Mouse (Mus musculus): ENCODE data around the gene Adamts6. TPM values are rescaled to one million over a fixed set of nuclear protein-coding genes. Genes with fewer than 3 reads are reported as not detected.

The Adamts6 gene
- polyA plus RNA-seq (2012; rRNA removed), result 5.5 TPM in 2 replicates

GRCm38 (mm10) chr13:104287366-104288225 is at the start of gene Adamts6:
TSS of gene Adamts6 (plus strand) at chr13:104287835.
- peak; percentile 63 for DNase-seq (ENCODE audit: low read depth)
- TF ChIP-seq CTCF (IDR thresholded peaks at IDR 0.05; ENCODE audit: borderline replicate concordance, extremely low read depth, insufficient read depth, insufficient read length) (no peak), POLR2A (IDR thresholded peaks at IDR 0.05; ENCODE audit: borderline replicate concordance, extremely low read depth, insufficient read depth, insufficient read length, poor library complexity, severe bottlenecking) (no peak)

- TF ChIP-seq POLR2A (IDR thresholded peaks at IDR 0.05; ENCODE audit: borderline replicate concordance, extremely low read depth, insufficient read depth, insufficient read length, poor library complexity, severe bottlenecking), result no peak
- no peak for TF ChIP-seq CTCF (IDR thresholded peaks at IDR 0.05; ENCODE audit: borderline replicate concordance, extremely low read depth, insufficient read depth, insufficient read length)
- no peak for DNase-seq (ENCODE audit: low read depth)
Observed at GRCm38 (mm10) chr13:104258997-104259396, 28.6 kb upstream of the Adamts6 start.

- peak; percentile 81 for DNase-seq (ENCODE audit: low read depth)
- no peak for TF ChIP-seq POLR2A (IDR thresholded peaks at IDR 0.05; ENCODE audit: borderline replicate concordance, extremely low read depth, insufficient read depth, insufficient read length, poor library complexity, severe bottlenecking)
- TF ChIP-seq CTCF (IDR thresholded peaks at IDR 0.05; ENCODE audit: borderline replicate concordance, extremely low read depth, insufficient read depth, insufficient read length), result no peak
Observed at GRCm38 (mm10) chr13:104285031-104285431, 2.6 kb upstream of the Adamts6 start.

GRCm38 (mm10) chr13:104285737-104286311 is 1.8 kb upstream of the Adamts6 start:
- TF ChIP-seq CTCF (IDR thresholded peaks at IDR 0.05; ENCODE audit: borderline replicate concordance, extremely low read depth, insufficient read depth, insufficient read length) (no peak), POLR2A (IDR thresholded peaks at IDR 0.05; ENCODE audit: borderline replicate concordance, extremely low read depth, insufficient read depth, insufficient read length, poor library complexity, severe bottlenecking) (no peak)
- peak; percentile 70 for DNase-seq (ENCODE audit: low read depth)

- peak; percentile 35 for DNase-seq (ENCODE audit: low read depth)
- TF ChIP-seq CTCF (IDR thresholded peaks at IDR 0.05; ENCODE audit: borderline replicate concordance, extremely low read depth, insufficient read depth, insufficient read length), result no peak
- TF ChIP-seq POLR2A (IDR thresholded peaks at IDR 0.05; ENCODE audit: borderline replicate concordance, extremely low read depth, insufficient read depth, insufficient read length, poor library complexity, severe bottlenecking), result no peak
Observed at GRCm38 (mm10) chr13:104286336-104286735, 1.3 kb upstream of the Adamts6 start.

- TF ChIP-seq CTCF (IDR thresholded peaks at IDR 0.05; ENCODE audit: borderline replicate concordance, extremely low read depth, insufficient read depth, insufficient read length) (no peak), POLR2A (IDR thresholded peaks at IDR 0.05; ENCODE audit: borderline replicate concordance, extremely low read depth, insufficient read depth, insufficient read length, poor library complexity, severe bottlenecking) (peak; percentile 13; the same call in 1 of the 2 replicates)
- peak; percentile 98 for DNase-seq (ENCODE audit: low read depth)
Observed at GRCm38 (mm10) chr13:104286897-104287309, 732 bp upstream of the Adamts6 start.

- TF ChIP-seq POLR2A (IDR thresholded peaks at IDR 0.05; ENCODE audit: borderline replicate concordance, extremely low read depth, insufficient read depth, insufficient read length, poor library complexity, severe bottlenecking), result no peak
- no peak for TF ChIP-seq CTCF (IDR thresholded peaks at IDR 0.05; ENCODE audit: borderline replicate concordance, extremely low read depth, insufficient read depth, insufficient read length)
Observed at GRCm38 (mm10) chr13:104288226-104288859, 708 bp downstream of the Adamts6 start.

GRCm38 (mm10) chr13:104289176-104289575 is 1.5 kb downstream of the Adamts6 start:
- peak; percentile 22 for DNase-seq (ENCODE audit: low read depth)
- TF ChIP-seq CTCF (IDR thresholded peaks at IDR 0.05; ENCODE audit: borderline replicate concordance, extremely low read depth, insufficient read depth, insufficient read length) (no peak), POLR2A (IDR thresholded peaks at IDR 0.05; ENCODE audit: borderline replicate concordance, extremely low read depth, insufficient read depth, insufficient read length, poor library complexity, severe bottlenecking) (no peak)

More at GRCm38 (mm10) chr13:104288226-104288859, 708 bp downstream of the Adamts6 start:
- peak; percentile 87 for DNase-seq (ENCODE audit: low read depth)

- DNase-seq (ENCODE audit: low read depth), result no peak
- TF ChIP-seq POLR2A (IDR thresholded peaks at IDR 0.05; ENCODE audit: borderline replicate concordance, extremely low read depth, insufficient read depth, insufficient read length, poor library complexity, severe bottlenecking), result no peak
- no peak for TF ChIP-seq CTCF (IDR thresholded peaks at IDR 0.05; ENCODE audit: borderline replicate concordance, extremely low read depth, insufficient read depth, insufficient read length)
Observed at GRCm38 (mm10) chr13:104295472-104295871, 7.8 kb downstream of the Adamts6 start.

- no peak for DNase-seq (ENCODE audit: low read depth)
- TF ChIP-seq CTCF (IDR thresholded peaks at IDR 0.05; ENCODE audit: borderline replicate concordance, extremely low read depth, insufficient read depth, insufficient read length), result no peak
- no peak for TF ChIP-seq POLR2A (IDR thresholded peaks at IDR 0.05; ENCODE audit: borderline replicate concordance, extremely low read depth, insufficient read depth, insufficient read length, poor library complexity, severe bottlenecking)
Observed at GRCm38 (mm10) chr13:104329336-104329735, 41.7 kb downstream of the Adamts6 start.

- TF ChIP-seq CTCF (IDR thresholded peaks at IDR 0.05; ENCODE audit: borderline replicate concordance, extremely low read depth, insufficient read depth, insufficient read length) (no peak), POLR2A (IDR thresholded peaks at IDR 0.05; ENCODE audit: borderline replicate concordance, extremely low read depth, insufficient read depth, insufficient read length, poor library complexity, severe bottlenecking) (no peak)
Observed at GRCm38 (mm10) chr13:104329742-104330141, 42.1 kb downstream of the Adamts6 start.

More at GRCm38 (mm10) chr13:104329742-104330141, 42.1 kb downstream of the Adamts6 start:
- DNase-seq (ENCODE audit: low read depth), result peak; percentile 8

Data from brain, embryonic 14.5 days (tissue).